Mouse (Mus musculus) embryo, embryonic 11 days (tissue): ENCODE results near the gene Clec4g.
"Not testable (repeated sequence)": the region's sequence is repeated elsewhere in the genome, so short reads cannot be mapped to it uniquely, and the experiment has no call there.

Experiments
- DNase-seq: peaks from one replicate; pipeline ENCODE4 v3.0.0-alpha.2; 2015

Gene Clec4g

GRCm38 (mm10) chr8:3720551-3720950, at the start of gene Clec4g:
Clec4g (minus strand) TSS chr8:3720651.
- no peak for DNase-seq

- DNase-seq: not testable (repeated sequence)
These were observed 48.2 kb upstream of the Clec4g start for GRCm38 (mm10) chr8:3768641-3769040.

GRCm38 (mm10) chr8:3754261-3754850, 33.9 kb upstream of the Clec4g start:
- peak; percentile 92 for DNase-seq

- DNase-seq: no peak
These were observed 28.3 kb upstream of the Clec4g start, which contains the start of gene Cd209a for GRCm38 (mm10) chr8:3748761-3749160. Cd209a (minus strand) TSS chr8:3748984.

GRCm38 (mm10) chr8:3736947-3737346, 16.5 kb upstream of the Clec4g start:
- DNase-seq: no peak

- no peak for DNase-seq
These were observed 15.1 kb upstream of the Clec4g start for GRCm38 (mm10) chr8:3735599-3735998.

- DNase-seq: no peak
These were observed 13.6 kb upstream of the Clec4g start for GRCm38 (mm10) chr8:3734084-3734483.

GRCm38 (mm10) chr8:3721041-3721440, 590 bp upstream of the Clec4g start:
- DNase-seq: no peak

- peak; percentile 67 for DNase-seq
These were observed 1.9 kb downstream of the Clec4g start for GRCm38 (mm10) chr8:3718559-3718958.

- DNase-seq: no peak
These were observed 3.0 kb downstream of the Clec4g start for GRCm38 (mm10) chr8:3717321-3717954.

- DNase-seq: no peak
These were observed 8.8 kb downstream of the Clec4g start for GRCm38 (mm10) chr8:3711646-3712045.

GRCm38 (mm10) chr8:3710312-3710711, 10.1 kb downstream of the Clec4g start:
- DNase-seq: no peak

GRCm38 (mm10) chr8:3707611-3708010, 12.8 kb downstream of the Clec4g start:
- no peak for DNase-seq

- no peak for DNase-seq
These were observed 14.7 kb downstream of the Clec4g start for GRCm38 (mm10) chr8:3705711-3706110.

GRCm38 (mm10) chr8:3701491-3701890, 19.0 kb downstream of the Clec4g start:
- no peak for DNase-seq

GRCm38 (mm10) chr8:3694121-3694520, 26.3 kb downstream of the Clec4g start, which contains the start of gene Fcer2a:
Fcer2a (minus strand) TSS chr8:3694175.
- DNase-seq: no peak

- DNase-seq: no peak
These were observed 29.7 kb downstream of the Clec4g start for GRCm38 (mm10) chr8:3690774-3691173.

GRCm38 (mm10) chr8:3687537-3687936, 32.9 kb downstream of the Clec4g start:
- no peak for DNase-seq

GRCm38 (mm10) chr8:3685422-3685821, 35.0 kb downstream of the Clec4g start:
- DNase-seq: no peak

GRCm38 (mm10) chr8:3684530-3684929, 35.9 kb downstream of the Clec4g start:
- DNase-seq: no peak

- DNase-seq: no peak
These were observed 36.9 kb downstream of the Clec4g start for GRCm38 (mm10) chr8:3683408-3684176.

GRCm38 (mm10) chr8:3682435-3682834, 38.0 kb downstream of the Clec4g start:
- DNase-seq: no peak

- no peak for DNase-seq
These were observed 40.8 kb downstream of the Clec4g start for GRCm38 (mm10) chr8:3679656-3680055.

- no peak for DNase-seq
These were observed 41.2 kb downstream of the Clec4g start for GRCm38 (mm10) chr8:3679236-3679635.
